Mouse (Mus musculus) layer of hippocampus, adult 9-10 months (tissue): Measurements from ENCODE around the gene Scap.
"Not testable (repeated sequence)": the region's sequence is repeated elsewhere in the genome, so short reads cannot be mapped to it uniquely, and the experiment has no call there.

Source experiments
- DNase-seq: peaks from one replicate; pipeline ENCODE4 v3.0.0; 2022; ENCODE audit warnings: low spot score

The Scap gene

GRCm38 (mm10) chr9:110330913-110331312 lies 2.2 kb upstream of the Scap start:
- not testable (repeated sequence) for DNase-seq

GRCm38 (mm10) chr9:110333896-110334259 lies 790 bp downstream of the Scap start:
- DNase-seq = no peak

- DNase-seq = no peak
Observed at GRCm38 (mm10) chr9:110334849-110335248, 1.8 kb downstream of the Scap start.

- no peak for DNase-seq
Observed at GRCm38 (mm10) chr9:110340037-110340750, 7.1 kb downstream of the Scap start.

- no peak for DNase-seq
Observed at GRCm38 (mm10) chr9:110342008-110342407, 8.9 kb downstream of the Scap start.

GRCm38 (mm10) chr9:110343805-110344204 lies 10.7 kb downstream of the Scap start:
- no peak for DNase-seq

- DNase-seq = no peak
Observed at GRCm38 (mm10) chr9:110345057-110345739, 12.1 kb downstream of the Scap start.

- no peak for DNase-seq
Observed at GRCm38 (mm10) chr9:110348899-110349298, 15.8 kb downstream of the Scap start.

GRCm38 (mm10) chr9:110350188-110350587 lies 17.1 kb downstream of the Scap start:
- no peak for DNase-seq

GRCm38 (mm10) chr9:110350612-110351011 lies 17.5 kb downstream of the Scap start:
- DNase-seq = no peak

GRCm38 (mm10) chr9:110351350-110351749 lies 18.3 kb downstream of the Scap start:
- DNase-seq = no peak

- DNase-seq = no peak
Observed at GRCm38 (mm10) chr9:110351932-110352632, 19.0 kb downstream of the Scap start.

- DNase-seq = no peak
Observed at GRCm38 (mm10) chr9:110358341-110358740, 25.3 kb downstream of the Scap start.

- no peak for DNase-seq
Observed at GRCm38 (mm10) chr9:110361299-110361698, 28.2 kb downstream of the Scap start.

GRCm38 (mm10) chr9:110362337-110362736 lies 29.2 kb downstream of the Scap start:
- no peak for DNase-seq

- DNase-seq = no peak
Observed at GRCm38 (mm10) chr9:110366746-110367145, 33.7 kb downstream of the Scap start.

GRCm38 (mm10) chr9:110369860-110370259 lies 36.8 kb downstream of the Scap start:
- no peak for DNase-seq

GRCm38 (mm10) chr9:110373871-110374270 lies 40.8 kb downstream of the Scap start:
- DNase-seq = no peak

GRCm38 (mm10) chr9:110375668-110376067 lies 42.6 kb downstream of the Scap start:
- DNase-seq = no peak

GRCm38 (mm10) chr9:110377655-110378054 lies 44.6 kb downstream of the Scap start:
- not testable (repeated sequence) for DNase-seq

- DNase-seq = no peak
Observed at GRCm38 (mm10) chr9:110379361-110379760, 46.3 kb downstream of the Scap start.

GRCm38 (mm10) chr9:110380662-110381061 lies 47.6 kb downstream of the Scap start:
- no peak for DNase-seq

GRCm38 (mm10) chr9:110381292-110381691 lies 48.2 kb downstream of the Scap start:
- no peak for DNase-seq
